In genomic region chr17:14295146-14295545, GRCm38 (mm10) we compare ENCODE assay signal across 23 mouse cellular contexts. TPM values are rescaled to one million over a fixed set of nuclear protein-coding genes. Genes with fewer than 3 reads are reported as not detected.
DNase-seq lines count a peak whose midpoint lies in the region; ATAC-seq lines count a peak whose summit lies in the region.
"Had no signal": no experiment of that assay in that cellular context is flagged by ENCODE, and none has a peak within 500 bp of the region (broad histone marks: within the 10 kb centered on the region; RNA-seq: fewer than 3 reads in every experiment).

No protein-coding gene starts in this region.

- no peak overlapping the region for H3K4me3 ChIP-seq in heart, embryonic 11.5 days (ENCODE audit: low read depth, low read length)
- H3K4me3 ChIP-seq: embryonic facial prominence, embryonic 15.5 days; erythroblast, embryonic 14.5 days; forebrain, embryonic 10.5 days; hindbrain, embryonic 12.5 days had no signal

- peaks cover 21% of the 10 kb centered on the region; the same call in 1 of the 2 replicates for H3K27me3 ChIP-seq in heart, embryonic 11.5 days (ENCODE audit: control insufficient read depth, insufficient read depth, low read length)
- H3K27me3 ChIP-seq: embryonic facial prominence, embryonic 15.5 days; hindbrain, embryonic 12.5 days had no signal

- peak; percentile 33 for DNase-seq in adrenal gland, postnatal 14 days
- DNase-seq in adrenal gland, postnatal 10 days: no peak
- peak; percentile 97 for DNase-seq in heart, adult 11 months
- no peak for DNase-seq in heart, postnatal 36 days
- DNase-seq in heart, postnatal 10 days: peak; percentile 14 to 18
- no peak for DNase-seq in left cerebral cortex, adult 18-20 months (ENCODE audit: low spot score in 2 of 2)
- DNase-seq: cerebellum, adult 11 months; cerebellum, adult 8-10 months; cerebellum, postnatal 14 days; embryo, embryonic 11 days; kidney, adult 8-10 months had no signal

- H3K4me1 ChIP-seq in heart, embryonic 11.5 days (ENCODE audit: control insufficient read depth, insufficient read depth, low read length): no peaks in the 10 kb centered on the region
- H3K4me1 ChIP-seq: forebrain, embryonic 10.5 days; hindbrain, embryonic 12.5 days had no signal

- no peak for ATAC-seq in heart, embryonic 11.5 days (replicated peaks; ENCODE audit: insufficient number of reproducible peaks, low FRiP score, low TSS enrichment)
- ATAC-seq: forebrain, embryonic 14.5 days; hindbrain, embryonic 16.5 days; inflammation-experienced regulatory T-cells, adult 6 months; intestine, postnatal 0 days had no signal

- intact Hi-C loops in heart, postnatal 36 days (cut with DNase I): no loop called here
- intact Hi-C loops in heart, postnatal 10 days (cut with DNase I): no loop called here

- no peak overlapping the region for H3K4me2 ChIP-seq in heart, embryonic 11.5 days
- H3K4me2 ChIP-seq: embryonic facial prominence, embryonic 15.5 days; hindbrain, embryonic 12.5 days had no signal

- no peaks in the 10 kb centered on the region for H3K9me3 ChIP-seq in heart, embryonic 11.5 days (replicated peaks; ENCODE audit: control insufficient read depth, low read length)
- H3K9me3 ChIP-seq: embryonic facial prominence, embryonic 15.5 days; forebrain, embryonic 10.5 days; hindbrain, embryonic 12.5 days had no signal

- no peak overlapping the region for H3K27ac ChIP-seq in heart, embryonic 11.5 days (ENCODE audit: low read depth, low read length)
- H3K27ac ChIP-seq: embryonic facial prominence, embryonic 15.5 days; forebrain, embryonic 10.5 days; hindbrain, embryonic 12.5 days had no signal

- no peaks in the 10 kb centered on the region for H3K36me3 ChIP-seq in heart, embryonic 11.5 days (ENCODE audit: control insufficient read depth, insufficient read depth, low read length)
- H3K36me3 ChIP-seq: embryonic facial prominence, embryonic 15.5 days; forebrain, embryonic 10.5 days; hindbrain, embryonic 12.5 days had no signal

- WGBS in heart, embryonic 11.5 days (ENCODE audit: insufficient replicate concordance): 74% methylated on average over 3 of the region's 3 CpGs

- no peak overlapping the region for H3K9ac ChIP-seq in heart, embryonic 11.5 days (ENCODE audit: low read depth, low read length)
- H3K9ac ChIP-seq: embryonic facial prominence, embryonic 15.5 days; hindbrain, embryonic 12.5 days had no signal

RNA-seq across cellular contexts. Expression of gene Smoc2, which starts 15.8 kb away (rescaled TPM):
- 33.3 and 35.1 TPM in 2 replicates for total RNA-seq in adrenal gland, postnatal 14 days (2021)
- total RNA-seq in adrenal gland, postnatal 10 days (2021): 10 to 100 TPM; 31.8 to 39.5 TPM
- total RNA-seq in heart, postnatal 36 days (2021): 10 to 100 TPM; 46.5 to 54.3 TPM
- total RNA-seq in heart, postnatal 10 days (2021): 10 to 100 TPM; 43.1 to 44.3 TPM
- 22.7 and 25.7 TPM in 2 replicates for polyA plus RNA-seq in heart, embryonic 11.5 days (2014; fragmentation: Nextera tagmentation; extraction: Ambion mirVana)
- total RNA-seq in left cerebral cortex, adult 18-20 months (2021): 10 to 100 TPM; 15.6 to 18.3 TPM
- total RNA-seq: common myeloid progenitor, adult 5-6 weeks; granulocyte monocyte progenitor cell, adult 5-6 weeks; MEL had no signal

Comparison
In these comparisons a context has a peak if more than half of its experiments do, and no peak if none do; other contexts are left out.
1. DNase-seq: peak in adrenal gland, postnatal 14 days (single experiment), heart, adult 11 months (single experiment) and heart, postnatal 10 days (2 of 2); none in adrenal gland, postnatal 10 days (single experiment), heart, postnatal 36 days (0 of 2) and left cerebral cortex, adult 18-20 months (0 of 2).